13 mouse cellular contexts compared by ENCODE assay signal in the genomic region with DNA sequence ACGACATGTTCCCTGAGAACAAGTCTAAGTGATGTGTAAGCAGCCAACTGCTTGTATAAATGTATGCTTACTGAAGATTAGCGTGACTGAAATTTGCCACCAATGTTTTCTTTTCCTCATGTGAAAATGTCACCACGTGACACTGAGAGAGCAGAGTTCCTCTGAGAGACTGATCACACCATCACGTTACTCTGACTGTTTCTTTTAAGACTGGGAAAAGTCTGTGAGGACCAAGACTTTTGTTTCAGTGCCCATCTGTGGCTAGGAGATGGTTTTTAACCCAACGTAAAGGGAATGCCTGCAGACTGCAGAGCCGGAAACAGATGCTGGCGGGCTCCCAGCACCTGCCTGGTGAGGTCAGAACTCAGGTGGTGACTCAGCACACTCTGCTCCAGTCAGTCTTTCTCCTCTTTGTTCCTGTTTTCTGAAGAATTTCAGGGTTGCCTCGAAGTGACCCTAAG. TPM values are rescaled to one million over a fixed set of nuclear protein-coding genes. Genes with fewer than 3 reads are reported as not detected.
DNase-seq lines count a peak whose midpoint lies in the region; ATAC-seq and TF ChIP-seq lines count a peak whose summit lies in the region.
"Had no signal": no experiment of that assay in that cellular context is flagged by ENCODE, and none has a peak within 500 bp of the region (broad histone marks: within the 10 kb centered on the region; RNA-seq: fewer than 3 reads in every experiment).

No protein-coding gene starts in this region.

- 53% methylated on average over 8 of the region's 8 CpGs for WGBS in forebrain, embryonic 15.5 days
- WGBS in midbrain, embryonic 14.5 days, result 65% methylated on average over 8 of the region's 8 CpGs

- no peak for ATAC-seq in forebrain, embryonic 15.5 days (replicated peaks)
- no peak for ATAC-seq in midbrain, embryonic 14.5 days (ENCODE audit: low FRiP score, low TSS enrichment)

- H3K4me3 ChIP-seq in embryonic fibroblast, embryonic 13.5 days (ENCODE audit: insufficient read depth, low read length), result no peak overlapping the region
- H3K4me3 ChIP-seq in forebrain, embryonic 15.5 days, result no peak overlapping the region
- H3K4me3 ChIP-seq in midbrain, embryonic 14.5 days (replicated peaks; ENCODE audit: low read depth, low read length), result no peak overlapping the region
- H3K4me3 ChIP-seq: hindbrain, embryonic 13.5 days had no signal

- DNase-seq in cerebellum, postnatal 10 days, result peak; percentile 6 to 9
- DNase-seq in cerebellum, adult 8-10 months, result no peak
- peak; percentile 57 for DNase-seq in 3T3-L1 (ENCODE audit: low read depth, low spot score)
- DNase-seq in lung, postnatal 36 days, result peak; percentile 37
- no peak for DNase-seq in midbrain, embryonic 14.5 days
- no peak for DNase-seq in adrenal gland, postnatal 25 days
- DNase-seq: cerebellum, adult 9-10 months; heart, adult 18-20 months; right cerebral cortex, postnatal 14 days had no signal

- TF ChIP-seq POLR2A in embryonic fibroblast, embryonic 13.5 days (IDR thresholded peaks at IDR 0.05; ENCODE audit: low read depth, low read length), result no peak

- H3K36me3 ChIP-seq in forebrain, embryonic 15.5 days, result no peaks in the 10 kb centered on the region
- no peaks in the 10 kb centered on the region for H3K36me3 ChIP-seq in midbrain, embryonic 14.5 days (ENCODE audit: control insufficient read depth, insufficient read depth, low read length)
- H3K36me3 ChIP-seq: hindbrain, embryonic 13.5 days had no signal

- no peak overlapping the region for H3K4me2 ChIP-seq in forebrain, embryonic 15.5 days (replicated peaks)
- H3K4me2 ChIP-seq in midbrain, embryonic 14.5 days (ENCODE audit: low read length), result no peak overlapping the region
- H3K4me2 ChIP-seq: hindbrain, embryonic 13.5 days had no signal

- H3K27me3 ChIP-seq in forebrain, embryonic 15.5 days, result no peaks in the 10 kb centered on the region
- H3K27me3 ChIP-seq in midbrain, embryonic 14.5 days (ENCODE audit: control insufficient read depth, insufficient read depth, low read length), result no peaks in the 10 kb centered on the region
- H3K27me3 ChIP-seq: hindbrain, embryonic 13.5 days had no signal

- no peak for TF ChIP-seq CTCF in embryonic fibroblast, embryonic 13.5 days (IDR thresholded peaks at IDR 0.05; ENCODE audit: borderline replicate concordance, insufficient read depth, low read length)

- H3K4me1 ChIP-seq in embryonic fibroblast, embryonic 13.5 days (ENCODE audit: control insufficient read depth, insufficient read depth, low read length), result peaks cover 8% of the 10 kb centered on the region; the same call in 1 of the 2 replicates
- H3K4me1 ChIP-seq in forebrain, embryonic 15.5 days, result no peaks in the 10 kb centered on the region
- no peaks in the 10 kb centered on the region for H3K4me1 ChIP-seq in midbrain, embryonic 14.5 days (ENCODE audit: control insufficient read depth, insufficient read depth, low read length)
- H3K4me1 ChIP-seq: hindbrain, embryonic 13.5 days had no signal

- no peaks in the 10 kb centered on the region for H3K9me3 ChIP-seq in forebrain, embryonic 15.5 days
- no peaks in the 10 kb centered on the region for H3K9me3 ChIP-seq in midbrain, embryonic 14.5 days (ENCODE audit: control insufficient read depth, low read length)
- H3K9me3 ChIP-seq: hindbrain, embryonic 13.5 days had no signal

- peak overlapping the region; percentile 81 for H3K27ac ChIP-seq in embryonic fibroblast, embryonic 13.5 days (ENCODE audit: insufficient read depth, low read length)
- H3K27ac ChIP-seq in forebrain, embryonic 15.5 days (replicated peaks), result no peak overlapping the region
- H3K27ac ChIP-seq in midbrain, embryonic 14.5 days (replicated peaks; ENCODE audit: low read depth, low read length), result no peak overlapping the region
- H3K27ac ChIP-seq: hindbrain, embryonic 13.5 days had no signal

- H3K9ac ChIP-seq in forebrain, embryonic 15.5 days (replicated peaks), result no peak overlapping the region
- no peak overlapping the region for H3K9ac ChIP-seq in midbrain, embryonic 14.5 days (replicated peaks; ENCODE audit: low read length)
- H3K9ac ChIP-seq: hindbrain, embryonic 13.5 days had no signal

RNA-seq across cellular contexts. Expression of a gene that starts 14.2 kb away (rescaled TPM):
- 1.7 and 2.8 TPM in 2 replicates for polyA plus RNA-seq in embryonic fibroblast, embryonic 13.5 days (2011; ENCODE audit: insufficient read length, low read depth, missing spikeins)
- polyA plus RNA-seq in forebrain, embryonic 15.5 days (2015; fragmentation: Nextera tagmentation; extraction: Ambion mirVana), result 0.05 TPM in 1 of 2 replicates, not detected in the other
- 0.11 TPM in 1 of 2 replicates, not detected in the other for polyA plus RNA-seq in midbrain, embryonic 14.5 days (2014; fragmentation: Nextera tagmentation; extraction: Ambion mirVana)
- 0.38 and 0.52 TPM in 2 replicates for total RNA-seq in adrenal gland, postnatal 25 days (2021)
- total RNA-seq: layer of hippocampus, postnatal 10 days had no signal

Comparison
In these comparisons a context has a peak if more than half of its experiments do, and no peak if none do; other contexts are left out.
1. DNase-seq: peak in cerebellum, postnatal 10 days (2 of 2), 3T3-L1 (single experiment) and lung, postnatal 36 days (single experiment); none in cerebellum, adult 8-10 months (single experiment), midbrain, embryonic 14.5 days (single experiment) and adrenal gland, postnatal 25 days (single experiment).